Mouse (Mus musculus): Measurements from ENCODE around the gene Park7. TPM values are rescaled to one million over a fixed set of nuclear protein-coding genes. Genes with fewer than 3 reads are reported as not detected.
A peak's percentile ranks its signal among the peaks of the same experiment; 100 is the strongest.

The Park7 gene
- polyA plus RNA-seq, 1 experiment, result 92.2 TPM

GRCm38 (mm10) chr4:150937293-150938062 is 23.2 kb upstream of the Park7 start:
- 0 out of 2 replicates have a peak, but pooled peaks cover 3% of the 10 kb centered on the region for H3K4me1 ChIP-seq (ENCODE audit: control insufficient read depth, insufficient read depth, low read length)
- H3K4me3 ChIP-seq (ENCODE audit: insufficient read depth, low read length), result peak overlapping the region; percentile 22
- no peak overlapping the region for H3K27ac ChIP-seq (ENCODE audit: insufficient read depth, low read depth, low read length)
- TF ChIP-seq CTCF (IDR thresholded peaks at IDR 0.05; ENCODE audit: low read depth, low read length) (no peak), POLR2A (IDR thresholded peaks at IDR 0.05; ENCODE audit: borderline replicate concordance, low read depth, low read length) (no peak)

GRCm38 (mm10) chr4:150933503-150933902 is 19.3 kb upstream of the Park7 start:
- Histone ChIP-seq H3K4me3 (ENCODE audit: insufficient read depth, low read length) (no peak overlapping the region), H3K27ac (ENCODE audit: insufficient read depth, low read depth, low read length) (no peak overlapping the region), H3K4me1 (ENCODE audit: control insufficient read depth, insufficient read depth, low read length) (0 out of 2 replicates have a peak, but pooled peaks cover 3% of the 10 kb centered on the region)
- TF ChIP-seq CTCF (IDR thresholded peaks at IDR 0.05; ENCODE audit: low read depth, low read length), result no peak
- no peak for TF ChIP-seq POLR2A (IDR thresholded peaks at IDR 0.05; ENCODE audit: borderline replicate concordance, low read depth, low read length)

- TF ChIP-seq CTCF (IDR thresholded peaks at IDR 0.05; ENCODE audit: low read depth, low read length) (no peak), POLR2A (IDR thresholded peaks at IDR 0.05; ENCODE audit: borderline replicate concordance, low read depth, low read length) (no peak)
- Histone ChIP-seq H3K4me1 (ENCODE audit: control insufficient read depth, insufficient read depth, low read length) (peaks cover 2% of the 10 kb centered on the region; the same call in 1 of the 2 replicates), H3K27ac (ENCODE audit: insufficient read depth, low read depth, low read length) (no peak overlapping the region), H3K4me3 (ENCODE audit: insufficient read depth, low read length) (no peak overlapping the region)
These were observed 13.6 kb upstream of the Park7 start for GRCm38 (mm10) chr4:150927789-150928188.

- H3K4me3 ChIP-seq (ENCODE audit: insufficient read depth, low read length), result no peak overlapping the region
- TF ChIP-seq CTCF (IDR thresholded peaks at IDR 0.05; ENCODE audit: low read depth, low read length), result no peak
- TF ChIP-seq POLR2A (IDR thresholded peaks at IDR 0.05; ENCODE audit: borderline replicate concordance, low read depth, low read length), result no peak
- no peak overlapping the region for H3K27ac ChIP-seq (ENCODE audit: insufficient read depth, low read depth, low read length)
- H3K4me1 ChIP-seq (ENCODE audit: control insufficient read depth, insufficient read depth, low read length), result peaks cover 3% of the 10 kb centered on the region; the same call in 1 of the 2 replicates
These were observed 12.9 kb upstream of the Park7 start for GRCm38 (mm10) chr4:150926924-150927705.

GRCm38 (mm10) chr4:150925923-150926322 is 11.7 kb upstream of the Park7 start:
- H3K4me1 ChIP-seq (ENCODE audit: control insufficient read depth, insufficient read depth, low read length), result peaks cover 3% of the 10 kb centered on the region; the same call in 1 of the 2 replicates
- no peak for TF ChIP-seq POLR2A (IDR thresholded peaks at IDR 0.05; ENCODE audit: borderline replicate concordance, low read depth, low read length)
- TF ChIP-seq CTCF (IDR thresholded peaks at IDR 0.05; ENCODE audit: low read depth, low read length), result peak; percentile 74
- H3K4me3 ChIP-seq (ENCODE audit: insufficient read depth, low read length), result no peak overlapping the region
- no peak overlapping the region for H3K27ac ChIP-seq (ENCODE audit: insufficient read depth, low read depth, low read length)

GRCm38 (mm10) chr4:150924936-150925335 is 10.7 kb upstream of the Park7 start:
- no peak for TF ChIP-seq CTCF (IDR thresholded peaks at IDR 0.05; ENCODE audit: low read depth, low read length)
- TF ChIP-seq POLR2A (IDR thresholded peaks at IDR 0.05; ENCODE audit: borderline replicate concordance, low read depth, low read length), result no peak
- peaks cover 3% of the 10 kb centered on the region; the same call in 1 of the 2 replicates for H3K4me1 ChIP-seq (ENCODE audit: control insufficient read depth, insufficient read depth, low read length)
- H3K4me3 ChIP-seq (ENCODE audit: insufficient read depth, low read length), result no peak overlapping the region
- no peak overlapping the region for H3K27ac ChIP-seq (ENCODE audit: insufficient read depth, low read depth, low read length)

- no peak overlapping the region for H3K4me3 ChIP-seq (ENCODE audit: insufficient read depth, low read length)
- no peak overlapping the region for H3K27ac ChIP-seq (ENCODE audit: insufficient read depth, low read depth, low read length)
- H3K4me1 ChIP-seq (ENCODE audit: control insufficient read depth, insufficient read depth, low read length), result peaks cover 3% of the 10 kb centered on the region; the same call in 1 of the 2 replicates
- TF ChIP-seq POLR2A (IDR thresholded peaks at IDR 0.05; ENCODE audit: borderline replicate concordance, low read depth, low read length), result no peak
- no peak for TF ChIP-seq CTCF (IDR thresholded peaks at IDR 0.05; ENCODE audit: low read depth, low read length)
These were observed 10.1 kb upstream of the Park7 start for GRCm38 (mm10) chr4:150924308-150924707.

GRCm38 (mm10) chr4:150921206-150921605 is 7.0 kb upstream of the Park7 start:
- Histone ChIP-seq H3K4me1 (ENCODE audit: control insufficient read depth, insufficient read depth, low read length) (0 out of 2 replicates have a peak, but pooled peaks cover 2% of the 10 kb centered on the region), H3K27ac (ENCODE audit: insufficient read depth, low read depth, low read length) (no peak overlapping the region), H3K4me3 (ENCODE audit: insufficient read depth, low read length) (no peak overlapping the region)
- no peak for TF ChIP-seq POLR2A (IDR thresholded peaks at IDR 0.05; ENCODE audit: borderline replicate concordance, low read depth, low read length)
- TF ChIP-seq CTCF (IDR thresholded peaks at IDR 0.05; ENCODE audit: low read depth, low read length), result no peak

GRCm38 (mm10) chr4:150917336-150918027 is 3.2 kb upstream of the Park7 start:
- no peak overlapping the region for H3K27ac ChIP-seq (ENCODE audit: insufficient read depth, low read depth, low read length)
- peaks cover 21% of the 10 kb centered on the region for H3K4me1 ChIP-seq (ENCODE audit: control insufficient read depth, insufficient read depth, low read length)
- no peak for TF ChIP-seq CTCF (IDR thresholded peaks at IDR 0.05; ENCODE audit: low read depth, low read length)
- no peak for TF ChIP-seq POLR2A (IDR thresholded peaks at IDR 0.05; ENCODE audit: borderline replicate concordance, low read depth, low read length)
- no peak overlapping the region for H3K4me3 ChIP-seq (ENCODE audit: insufficient read depth, low read length)

Measured in bone marrow macrophage, adult 2 months (primary cell).